In genomic region chr15:31185506-31185905, GRCm38 (mm10) we compare ENCODE assay signal across 11 mouse cellular contexts.
"Had no signal": no experiment of that assay in that cellular context is flagged by ENCODE, and none has a peak within 500 bp of the region (broad histone marks: within the 10 kb centered on the region; RNA-seq: fewer than 3 reads in every experiment).

No protein-coding gene starts in this region.

- H3K9ac ChIP-seq: liver, embryonic 12.5 days; lung, embryonic 15.5 days; midbrain, embryonic 12.5 days had no signal

- H3K4me3 ChIP-seq: left cerebral cortex, adult 2 months; limb, embryonic 10.5 days; liver, embryonic 12.5 days; lung, embryonic 15.5 days; midbrain, embryonic 12.5 days had no signal

- H3K27ac ChIP-seq: left cerebral cortex, adult 2 months; limb, embryonic 10.5 days; liver, embryonic 12.5 days; lung, embryonic 15.5 days; midbrain, embryonic 12.5 days had no signal

- H3K4me2 ChIP-seq: liver, embryonic 12.5 days; lung, embryonic 15.5 days; midbrain, embryonic 12.5 days had no signal

- DNase-seq: kidney, adult 11 months; kidney, adult 9 months; kidney, postnatal 14 days; right cerebral cortex, postnatal 14 days; thymus, postnatal 36 days had no signal

- H3K4me1 ChIP-seq: limb, embryonic 10.5 days; liver, embryonic 12.5 days; lung, embryonic 15.5 days; midbrain, embryonic 12.5 days had no signal

- ATAC-seq: liver, embryonic 12.5 days; midbrain, embryonic 16.5 days had no signal

- H3K36me3 ChIP-seq: limb, embryonic 10.5 days; liver, embryonic 12.5 days; lung, embryonic 15.5 days; midbrain, embryonic 12.5 days had no signal

- H3K27me3 ChIP-seq: liver, embryonic 12.5 days; lung, embryonic 15.5 days; midbrain, embryonic 12.5 days had no signal

- H3K9me3 ChIP-seq: limb, embryonic 10.5 days; liver, embryonic 12.5 days; lung, embryonic 15.5 days; midbrain, embryonic 12.5 days had no signal
